Mouse (Mus musculus) liver, postnatal 0 days (tissue): ENCODE results near the gene Bcl11b.

ENCODE experiments used
- CTCF ChIP-seq: sonication (generic); IDR thresholded peaks from 2 replicates; pipeline ENCODE4 v1.5.1; 2016; ENCODE audit warnings: antibody characterized with exemption, low read depth
- EP300 ChIP-seq: IDR thresholded peaks from 2 replicates; pipeline ENCODE4 v1.6.1; 2016; ENCODE audit warnings: antibody characterized with exemption, low read depth, mild to moderate bottlenecking

GRCm38 (mm10) chr12:107926074-107926855 lies 77.1 kb downstream of the Bcl11b start:
- no peak for TF ChIP-seq CTCF
- TF ChIP-seq EP300, result no peak
